Mouse (Mus musculus) forebrain, embryonic 14.5 days (tissue): ENCODE results near the gene Tmem184b. TPM values are rescaled to one million over a fixed set of nuclear protein-coding genes. Genes with fewer than 3 reads are reported as not detected.

Source experiments
- ATAC-seq: fragments of 200-750 bp; cut with Nextera tagmentation; 2 replicates; pipeline ENCODE4 v1.8.0; 2017; ENCODE audit warnings: mild to moderate bottlenecking, moderate library complexity
- DNase-seq: peaks from one replicate; pipeline ENCODE4 v3.0.0-alpha.2; 2015; ENCODE audit warnings: low spot score
- H3K27ac ChIP-seq: fragments of 300-500 bp; sonication (generic); 2 replicates; pipeline ENCODE4 v1.5.1; 2014; ENCODE audit warnings: low read depth, mild to moderate bottlenecking, control low read depth, low read length, moderate library complexity
- H3K27me3 ChIP-seq: fragments of 300-500 bp; sonication (generic); replicated peaks from 2 replicates; pipeline ENCODE4 v1.6.1; 2014; ENCODE audit warnings: low read length, control low read depth, mixed read lengths; ENCODE audit not compliant: control insufficient read depth, insufficient read depth
- H3K36me3 ChIP-seq: fragments of 300-500 bp; sonication (generic); 2 replicates; pipeline ENCODE4 v1.6.1; 2014; ENCODE audit warnings: low read length, control low read depth; ENCODE audit not compliant: control insufficient read depth, insufficient read depth
- H3K4me1 ChIP-seq: fragments of 300-500 bp; sonication (generic); 2 replicates; pipeline ENCODE4 v1.6.1; 2014; ENCODE audit warnings: antibody characterized with exemption, low read length, control low read depth; ENCODE audit not compliant: control insufficient read depth, insufficient read depth
- H3K4me2 ChIP-seq: fragments of 300-500 bp; sonication (generic); 2 replicates; pipeline ENCODE4 v1.6.1; 2014; ENCODE audit warnings: mild to moderate bottlenecking, control low read depth, low read length
- H3K4me3 ChIP-seq: fragments of 300-500 bp; sonication (generic); 2 replicates; pipeline ENCODE4 v1.5.1; 2014; ENCODE audit warnings: low read depth, low read length, control low read depth
- H3K9ac ChIP-seq: fragments of 300-500 bp; sonication (generic); 2 replicates; pipeline ENCODE4 v1.6.1; 2014; ENCODE audit warnings: mild to moderate bottlenecking, low read length, control low read depth, moderate library complexity
- H3K9me3 ChIP-seq: fragments of 300-500 bp; sonication (generic); replicated peaks from 2 replicates; pipeline ENCODE4 v1.6.1; 2016; ENCODE audit warnings: low read length, control low read depth, mixed read lengths; ENCODE audit not compliant: control insufficient read depth
- WGBS: fragments of 180-500 bp; shearing (Covaris S2); extraction: QIAGEN DNeasy Blood & Tissue Kit; methylation state at CpG from one replicate; pipeline ENCODE4 v1.1.7; 2014; 5-methylcytosine and 5-hydroxymethylcytosine counted together
- polyA plus RNA-seq: library from polyadenylated mRNA; unstranded; fragments of >200 nt; fragmentation: Nextera tagmentation; extraction: Ambion mirVana; gene quantifications from 2 replicates; pipeline ENCODE4 v1.2.1, GENCODE M21; 2014

The Tmem184b gene
- polyA plus RNA-seq, 1 experiment from 2014 or later = 20.3 TPM

GRCm38 (mm10) chr15:79359954-79360353 lies 43.4 kb downstream of the Tmem184b start:
- Histone ChIP-seq H3K4me3 (no peak overlapping the region), H3K27ac (no peak overlapping the region), H3K27me3 (peaks cover 7% of the 10 kb centered on the region), H3K9me3 (no peaks in the 10 kb centered on the region), H3K9ac (no peak overlapping the region), H3K4me2 (no peak overlapping the region), H3K36me3 (peaks cover 36% of the 10 kb centered on the region), H3K4me1 (0 out of 2 replicates have a peak, but pooled peaks cover 3% of the 10 kb centered on the region)
- no peak for ATAC-seq
- DNase-seq = peak; percentile 24
- 33% methylated on average over 6 of the region's 6 CpGs for WGBS

GRCm38 (mm10) chr15:79357974-79358690 lies 45.2 kb downstream of the Tmem184b start:
- WGBS = 42% methylated on average over 12 of the region's 12 CpGs
- peaks cover 22% of the 10 kb centered on the region for H3K36me3 ChIP-seq
- DNase-seq (no peak), ATAC-seq (peak; percentile 33; the same call in 1 of the 2 replicates)
- no peak overlapping the region for H3K27ac ChIP-seq
- no peak overlapping the region; the same call in 1 of the 2 replicates for H3K9ac ChIP-seq
- H3K9me3 ChIP-seq = no peaks in the 10 kb centered on the region
- H3K4me2 ChIP-seq = peak overlapping the region; percentile 74
- H3K4me1 ChIP-seq = 0 out of 2 replicates have a peak, but pooled peaks cover 3% of the 10 kb centered on the region
- H3K4me3 ChIP-seq = peak overlapping the region; percentile 38; the same call in 1 of the 2 replicates
- peaks cover 7% of the 10 kb centered on the region for H3K27me3 ChIP-seq

GRCm38 (mm10) chr15:79357036-79357911 lies 46.1 kb downstream of the Tmem184b start:
- 0 out of 2 replicates have a peak, but pooled peaks cover 3% of the 10 kb centered on the region for H3K4me1 ChIP-seq
- peaks cover 7% of the 10 kb centered on the region for H3K27me3 ChIP-seq
- peaks cover 14% of the 10 kb centered on the region; the same call in 1 of the 2 replicates for H3K36me3 ChIP-seq
- peak overlapping the region; percentile 38 for H3K4me3 ChIP-seq
- under 1% methylated on average over 57 of the region's 77 CpGs for WGBS
- ATAC-seq (peak; percentile 86), DNase-seq (peak; percentile 80)
- no peaks in the 10 kb centered on the region for H3K9me3 ChIP-seq
- peak overlapping the region; percentile 59 for H3K9ac ChIP-seq
- H3K4me2 ChIP-seq = peak overlapping the region; percentile 74
- H3K27ac ChIP-seq = no peak overlapping the region

DNA sequence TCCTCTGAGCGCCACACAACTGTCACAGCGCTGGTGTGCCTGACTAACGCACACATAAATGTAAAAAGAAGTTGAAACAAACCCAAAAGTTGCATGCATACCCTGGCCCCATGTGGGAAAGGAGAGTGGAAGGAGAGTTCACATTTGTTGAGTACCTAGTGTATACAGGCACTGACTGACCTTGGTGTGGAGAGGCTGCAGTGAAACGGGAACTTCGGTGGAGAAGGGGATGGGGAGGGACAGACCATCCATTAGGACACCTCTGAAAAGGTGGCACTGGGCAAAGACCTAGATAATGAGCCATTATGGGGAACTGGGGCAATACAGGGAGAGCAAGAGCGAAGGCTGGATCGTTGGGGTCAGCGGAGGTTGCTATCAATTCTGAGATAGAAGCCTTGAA lies 46.9 kb downstream of the Tmem184b start:
- ATAC-seq (no peak), DNase-seq (no peak)
- Histone ChIP-seq H3K9ac (no peak overlapping the region), H3K4me2 (peak overlapping the region; percentile 74), H3K4me1 (0 out of 2 replicates have a peak, but pooled peaks cover 3% of the 10 kb centered on the region), H3K4me3 (no peak overlapping the region), H3K9me3 (no peaks in the 10 kb centered on the region), H3K36me3 (peaks cover 6% of the 10 kb centered on the region; the same call in 1 of the 2 replicates), H3K27me3 (peaks cover 7% of the 10 kb centered on the region), H3K27ac (no peak overlapping the region)
- 82% methylated on average over 8 of the region's 8 CpGs for WGBS

- 89% methylated on average over 4 of the region's 4 CpGs for WGBS
- Histone ChIP-seq H3K4me2 (no peak overlapping the region), H3K36me3 (no peaks in the 10 kb centered on the region), H3K4me1 (0 out of 2 replicates have a peak, but pooled peaks cover 3% of the 10 kb centered on the region), H3K9me3 (no peaks in the 10 kb centered on the region), H3K9ac (no peak overlapping the region), H3K27me3 (peaks cover 12% of the 10 kb centered on the region), H3K4me3 (no peak overlapping the region), H3K27ac (no peak overlapping the region)
- DNase-seq (no peak), ATAC-seq (no peak)
Observed at GRCm38 (mm10) chr15:79354619-79355018, 48.8 kb downstream of the Tmem184b start.

DNA sequence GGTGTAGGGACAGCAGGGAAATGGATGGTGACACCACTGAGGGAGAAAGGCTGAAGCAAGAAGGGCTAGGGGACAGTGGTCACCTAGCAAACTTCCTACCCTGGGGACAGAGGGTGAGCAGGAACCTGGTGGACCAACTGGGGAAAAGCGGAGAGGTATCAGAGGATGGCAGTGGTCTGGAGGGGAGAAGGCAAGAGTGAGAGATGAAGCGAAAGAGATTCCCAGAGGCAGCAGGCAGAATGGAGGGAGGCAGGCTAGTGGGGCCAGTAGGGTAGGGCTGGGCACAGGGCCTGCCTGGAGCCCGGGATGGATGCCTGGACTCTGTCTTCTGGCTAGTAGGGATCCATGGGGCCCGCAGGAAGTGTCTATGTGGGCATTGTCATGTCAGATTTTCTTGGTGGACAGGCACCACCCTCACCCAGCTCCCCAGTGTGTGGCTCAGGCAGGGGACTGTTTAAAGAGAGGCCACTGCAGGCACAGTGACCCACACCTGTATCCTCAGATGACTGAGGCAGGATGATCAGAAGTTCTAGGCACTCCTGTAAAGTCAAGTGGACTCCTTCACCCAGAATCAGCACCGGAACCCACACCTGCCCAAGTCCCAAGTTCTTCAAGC lies 49.6 kb downstream of the Tmem184b start:
- ATAC-seq (no peak), DNase-seq (no peak)
- 81% methylated on average over 5 of the region's 5 CpGs for WGBS
- Histone ChIP-seq H3K9ac (no peak overlapping the region), H3K27me3 (peaks cover 12% of the 10 kb centered on the region), H3K27ac (no peak overlapping the region), H3K4me1 (0 out of 2 replicates have a peak, but pooled peaks cover 3% of the 10 kb centered on the region), H3K9me3 (no peaks in the 10 kb centered on the region), H3K4me3 (no peak overlapping the region), H3K4me2 (no peak overlapping the region), H3K36me3 (no peaks in the 10 kb centered on the region)

DNA sequence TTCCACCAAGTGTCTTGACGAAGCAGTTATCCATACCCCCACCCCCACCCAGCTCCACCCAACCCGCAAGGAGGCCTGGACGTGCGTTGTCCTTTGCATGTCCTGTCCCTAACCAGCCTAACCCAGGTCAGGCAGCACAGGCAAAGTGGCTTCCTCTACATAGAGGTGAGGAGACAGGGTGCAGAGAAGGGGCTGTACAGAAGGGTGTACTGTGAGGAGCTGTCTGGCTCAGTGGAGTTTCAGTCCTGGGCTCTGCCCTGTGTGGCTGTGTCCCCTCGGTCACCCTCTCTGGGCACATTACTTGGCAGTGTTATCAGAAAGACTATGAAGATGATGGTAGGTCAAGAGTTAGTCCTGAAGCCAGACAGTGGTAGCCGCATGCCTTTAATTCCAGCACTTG lies 50.9 kb downstream of the Tmem184b start:
- ATAC-seq = no peak
- 77% methylated on average over 6 of the region's 6 CpGs for WGBS
- peaks cover 12% of the 10 kb centered on the region for H3K27me3 ChIP-seq
- no peak overlapping the region for H3K27ac ChIP-seq
- H3K4me1 ChIP-seq = no peaks in the 10 kb centered on the region
- no peaks in the 10 kb centered on the region for H3K9me3 ChIP-seq
- no peak overlapping the region for H3K4me3 ChIP-seq
- no peak for DNase-seq
- H3K9ac ChIP-seq = no peak overlapping the region
- H3K36me3 ChIP-seq = no peaks in the 10 kb centered on the region
- no peak overlapping the region for H3K4me2 ChIP-seq

GRCm38 (mm10) chr15:79351331-79351767 lies 52.0 kb downstream of the Tmem184b start:
- ATAC-seq = no peak
- WGBS = 36% methylated on average over 15 of the region's 15 CpGs
- no peak overlapping the region for H3K9ac ChIP-seq
- H3K27ac ChIP-seq = no peak overlapping the region
- DNase-seq = no peak
- H3K4me1 ChIP-seq = no peaks in the 10 kb centered on the region
- no peak overlapping the region for H3K4me2 ChIP-seq
- H3K9me3 ChIP-seq = no peaks in the 10 kb centered on the region
- H3K27me3 ChIP-seq = peaks cover 9% of the 10 kb centered on the region
- H3K36me3 ChIP-seq = no peaks in the 10 kb centered on the region
- H3K4me3 ChIP-seq = no peak overlapping the region
